Mouse (Mus musculus) retina, postnatal 1 day (tissue): ENCODE data around the gene Zfp995.
"Not testable (repeated sequence)": the region's sequence is repeated elsewhere in the genome, so short reads cannot be mapped to it uniquely, and the experiment has no call there.

Experiments
- DNase-seq: peaks from one replicate; pipeline ENCODE4 v3.0.0-alpha.2; 2012

Zfp995 gene

GRCm38 (mm10) chr17:21909456-21910052 is at the start of gene Zfp995:
Zfp995 (minus strand) TSS chr17:21909926.
- peak; percentile 89 for DNase-seq

GRCm38 (mm10) chr17:21909039-21909438 is 687 bp downstream of the Zfp995 start:
- DNase-seq = no peak

- DNase-seq = no peak
These were observed 38.5 kb downstream of the Zfp995 start for GRCm38 (mm10) chr17:21871256-21871655.

- not testable (repeated sequence) for DNase-seq
These were observed 63.5 kb downstream of the Zfp995 start for GRCm38 (mm10) chr17:21846322-21846582.

- peak; percentile 94 for DNase-seq
These were observed 64.0 kb downstream of the Zfp995 start, which contains the start of gene Zfp820 for GRCm38 (mm10) chr17:21845545-21846321. Zfp820 (minus strand) TSS chr17:21845772.

GRCm38 (mm10) chr17:21838510-21838909 is 71.2 kb downstream of the Zfp995 start:
- no peak for DNase-seq
